ENCODE assay signal across 10 mouse cellular contexts in the genomic region with DNA sequence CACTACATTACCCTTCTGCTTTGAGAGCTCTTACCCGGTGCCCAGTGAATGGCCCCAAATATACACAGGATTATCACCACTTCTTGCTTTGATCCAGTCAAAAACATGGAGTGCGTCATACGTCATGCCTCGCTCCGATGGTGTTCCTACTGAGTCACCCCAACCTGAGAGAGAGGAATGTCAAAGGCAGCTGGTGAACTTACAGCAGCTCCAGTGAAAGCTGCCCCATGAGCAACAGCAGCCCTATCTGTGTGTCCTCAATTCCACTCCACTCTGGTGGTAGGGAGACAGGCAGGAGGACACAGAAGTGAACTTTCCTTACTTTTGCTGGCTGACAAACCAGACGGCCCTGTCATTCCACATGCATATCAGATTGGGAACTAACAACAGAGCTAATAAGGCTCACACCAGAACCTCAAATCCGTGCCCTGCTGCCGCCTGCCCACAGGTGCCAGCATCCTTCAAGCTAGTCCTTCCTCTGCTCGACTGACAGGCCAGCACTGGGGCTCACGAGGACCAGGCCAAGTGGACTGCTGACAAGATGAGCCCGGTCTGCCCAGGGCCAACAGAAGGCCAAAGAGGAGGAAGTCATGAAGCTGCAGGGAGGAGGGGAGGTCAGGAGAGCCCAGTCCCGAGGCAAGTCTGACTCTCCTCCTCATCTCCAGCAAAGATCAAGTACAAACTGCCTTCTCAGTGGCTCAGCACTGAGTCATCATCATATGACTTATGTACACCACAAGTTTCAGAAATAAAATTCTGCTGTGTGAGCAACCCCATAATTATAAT. TPM values are rescaled to one million over a fixed set of nuclear protein-coding genes. Genes with fewer than 3 reads are reported as not detected.
DNase-seq lines count a peak whose midpoint lies in the region; ATAC-seq and TF ChIP-seq lines count a peak whose summit lies in the region.
"Had no signal": no experiment of that assay in that cellular context is flagged by ENCODE, and none has a peak within 500 bp of the region (broad histone marks: within the 10 kb centered on the region; RNA-seq: fewer than 3 reads in every experiment).

No protein-coding gene starts in this region.

- H3K27ac ChIP-seq in kidney, embryonic 16.5 days (ENCODE audit: low read length) = no peak overlapping the region
- H3K27ac ChIP-seq in liver, embryonic 13.5 days = no peak overlapping the region
- H3K27ac ChIP-seq in forebrain, embryonic 16.5 days (ENCODE audit: low read length) = no peak overlapping the region
- H3K27ac ChIP-seq: embryonic facial prominence, embryonic 13.5 days had no signal

- H3K79me3 ChIP-seq in C2C12 (ENCODE audit: low read depth) = no peaks in the 10 kb centered on the region

- peak; percentile 55 for ATAC-seq in kidney, embryonic 16.5 days (ENCODE audit: low FRiP score, low TSS enrichment)
- ATAC-seq in liver, embryonic 13.5 days (ENCODE audit: low read depth) = peak; percentile 44
- ATAC-seq in forebrain, embryonic 16.5 days = no peak

- peak overlapping the region; percentile 14 for H3ac ChIP-seq in C2C12 (ENCODE audit: control insufficient read depth, insufficient read length, low read depth)

- DNase-seq in kidney, postnatal 4 days = no peak
- peak; percentile 43 for DNase-seq in Muller cell, postnatal 12 days (ENCODE audit: inconsistent ontology term)
- DNase-seq in liver, embryonic 13.5 days = no peak
- no peak for DNase-seq in ovary, adult 18-20 months (ENCODE audit: low spot score)
- DNase-seq: kidney, postnatal 14 days had no signal

- H3K27me3 ChIP-seq in kidney, embryonic 16.5 days (ENCODE audit: insufficient read depth, low read length) = no peaks in the 10 kb centered on the region
- no peaks in the 10 kb centered on the region for H3K27me3 ChIP-seq in C2C12 (ENCODE audit: control insufficient read depth, insufficient read depth, insufficient read length)
- no peaks in the 10 kb centered on the region for H3K27me3 ChIP-seq in liver, embryonic 13.5 days
- no peaks in the 10 kb centered on the region for H3K27me3 ChIP-seq in forebrain, embryonic 16.5 days (replicated peaks; ENCODE audit: control insufficient read depth, insufficient read depth, low read length)
- H3K27me3 ChIP-seq: embryonic facial prominence, embryonic 13.5 days; limb, embryonic 15.5 days had no signal

- H3K4me1 ChIP-seq in kidney, embryonic 16.5 days (ENCODE audit: insufficient read depth, low read length) = no peaks in the 10 kb centered on the region
- H3K4me1 ChIP-seq in liver, embryonic 13.5 days (replicated peaks) = no peaks in the 10 kb centered on the region; the same call in none of the 2 replicates
- peaks cover 4% of the 10 kb centered on the region; the same call in 1 of the 2 replicates for H3K4me1 ChIP-seq in forebrain, embryonic 16.5 days (replicated peaks; ENCODE audit: control insufficient read depth, insufficient read depth, low read length)
- H3K4me1 ChIP-seq: embryonic facial prominence, embryonic 13.5 days; limb, embryonic 15.5 days had no signal

- whole genome bisulfite sequencing in kidney, embryonic 16.5 days = 74% methylated on average over 12 of the region's 12 CpGs
- WGBS in liver, embryonic 13.5 days (ENCODE audit: insufficient replicate concordance) = 63% methylated on average over 12 of the region's 12 CpGs
- 84% methylated on average over 12 of the region's 12 CpGs for WGBS in forebrain, embryonic 16.5 days

- H3K4me3 ChIP-seq in kidney, embryonic 16.5 days (ENCODE audit: low read length) = no peak overlapping the region
- no peak overlapping the region for H3K4me3 ChIP-seq in C2C12 (ENCODE audit: insufficient read depth, poor library complexity, severe bottlenecking)
- no peak overlapping the region for H3K4me3 ChIP-seq in liver, embryonic 13.5 days (replicated peaks)
- no peak overlapping the region for H3K4me3 ChIP-seq in forebrain, embryonic 16.5 days (replicated peaks; ENCODE audit: low read length)
- H3K4me3 ChIP-seq: embryonic facial prominence, embryonic 13.5 days; limb, embryonic 15.5 days had no signal

- no peaks in the 10 kb centered on the region for H3K79me2 ChIP-seq in C2C12 (ENCODE audit: control insufficient read depth, insufficient read depth)

- H3K4me2 ChIP-seq in kidney, embryonic 16.5 days (replicated peaks; ENCODE audit: low read depth, low read length) = no peak overlapping the region
- no peak overlapping the region for H3K4me2 ChIP-seq in liver, embryonic 13.5 days
- no peak overlapping the region for H3K4me2 ChIP-seq in forebrain, embryonic 16.5 days (ENCODE audit: low read length)
- H3K4me2 ChIP-seq: embryonic facial prominence, embryonic 13.5 days; limb, embryonic 15.5 days had no signal

- H3K36me3 ChIP-seq in kidney, embryonic 16.5 days (ENCODE audit: insufficient read depth, low read length) = 0 out of 2 replicates have a peak, but pooled peaks cover 10% of the 10 kb centered on the region
- peaks cover 25% of the 10 kb centered on the region for H3K36me3 ChIP-seq in C2C12 (ENCODE audit: control insufficient read depth, insufficient read depth)
- H3K36me3 ChIP-seq in liver, embryonic 13.5 days = peaks cover 4% of the 10 kb centered on the region
- 0 out of 2 replicates have a peak, but pooled peaks cover 2% of the 10 kb centered on the region for H3K36me3 ChIP-seq in forebrain, embryonic 16.5 days (ENCODE audit: control insufficient read depth, insufficient read depth)

- no peak for TF ChIP-seq CTCF in C2C12 (IDR thresholded peaks at IDR 0.05; ENCODE audit: control insufficient read depth, insufficient read depth, insufficient read length)

- no peak overlapping the region for H3K9ac ChIP-seq in kidney, embryonic 16.5 days (replicated peaks; ENCODE audit: low read length)
- no peak overlapping the region for H3K9ac ChIP-seq in liver, embryonic 13.5 days
- no peak overlapping the region for H3K9ac ChIP-seq in forebrain, embryonic 16.5 days (replicated peaks; ENCODE audit: low read depth, low read length)
- H3K9ac ChIP-seq: embryonic facial prominence, embryonic 13.5 days; limb, embryonic 15.5 days had no signal

- H3K9me3 ChIP-seq in kidney, embryonic 16.5 days (ENCODE audit: low read length) = no peaks in the 10 kb centered on the region
- no peaks in the 10 kb centered on the region for H3K9me3 ChIP-seq in liver, embryonic 13.5 days (replicated peaks)
- no peaks in the 10 kb centered on the region for H3K9me3 ChIP-seq in forebrain, embryonic 16.5 days (ENCODE audit: control insufficient read depth, low read length)
- H3K9me3 ChIP-seq: embryonic facial prominence, embryonic 13.5 days; limb, embryonic 15.5 days had no signal

TF ChIP-seq in C2C12, 6 proteins besides CTCF, POLR2A, EP300 and RAD21:
- TF ChIP-seq MYOD1 (IDR thresholded peaks at IDR 0.05; ENCODE audit: control insufficient read depth, insufficient read length, low read depth) (peak; percentile 26), FOSL1 (IDR thresholded peaks at IDR 0.05; ENCODE audit: insufficient read depth, low read length, poor library complexity, severe bottlenecking) (peak; percentile 66), USF1 (IDR thresholded peaks at IDR 0.05; ENCODE audit: low read depth) (peak; percentile 85), CEBPB (IDR thresholded peaks at IDR 0.05; ENCODE audit: low read depth) (no peak), MAX (IDR thresholded peaks at IDR 0.05) (no peak), MYOG (IDR thresholded peaks at IDR 0.05; ENCODE audit: control insufficient read depth, extremely low read depth, insufficient read length) (no peak)
TF ChIP-seq in C2C12: peak in this region for 3.

RNA-seq across cellular contexts. Expression of gene Pygb, which starts 53.3 kb away (rescaled TPM):
- polyA plus RNA-seq in kidney, embryonic 16.5 days (2015; fragmentation: Nextera tagmentation; extraction: Ambion mirVana) = 94.4 and 95.6 TPM in 2 replicates
- 39.0 TPM for polyA plus RNA-seq in C2C12 (2012; fragmentation: generic; extraction: Trizol)
- polyA plus RNA-seq in liver, embryonic 13.5 days (2015; fragmentation: Nextera tagmentation; extraction: Ambion mirVana) = 22.9 and 29.4 TPM in 2 replicates
- polyA plus RNA-seq in forebrain, embryonic 16.5 days (2015; fragmentation: Nextera tagmentation; extraction: Ambion mirVana) = 102 and 110 TPM in 2 replicates
